ENCODE assay signal across 10 mouse cellular contexts in the genomic region with DNA sequence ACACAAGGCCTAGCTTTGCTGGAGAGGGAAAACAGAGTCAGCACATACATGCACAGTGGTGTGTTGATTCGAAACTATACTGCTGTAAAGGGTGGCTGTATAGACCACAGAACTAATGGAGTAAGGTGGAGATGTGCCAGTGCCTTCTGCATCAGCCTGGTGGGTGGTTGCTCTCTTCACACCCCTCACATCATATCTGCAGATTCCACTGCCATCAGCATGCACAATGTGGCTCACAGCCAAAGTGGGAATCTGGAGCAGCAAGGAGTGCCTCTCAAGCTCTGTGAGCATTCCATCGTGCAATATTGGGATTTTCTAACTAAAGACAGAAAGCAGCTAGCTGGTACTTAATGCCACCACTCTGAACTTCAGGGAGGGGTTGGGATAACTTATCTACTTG.
DNase-seq lines count a peak whose midpoint lies in the region; ATAC-seq and TF ChIP-seq lines count a peak whose summit lies in the region.
"Had no signal": no experiment of that assay in that cellular context is flagged by ENCODE, and none has a peak within 500 bp of the region (broad histone marks: within the 10 kb centered on the region; RNA-seq: fewer than 3 reads in every experiment).

No protein-coding gene starts in this region.

- H3K36me3 ChIP-seq in lung, embryonic 14.5 days (ENCODE audit: insufficient read depth): no peaks in the 10 kb centered on the region

- H3K4me1 ChIP-seq in lung, embryonic 14.5 days (ENCODE audit: insufficient read depth): no peaks in the 10 kb centered on the region

- no peak overlapping the region for H3K4me2 ChIP-seq in lung, embryonic 14.5 days

- no peak overlapping the region for H3K9ac ChIP-seq in lung, embryonic 14.5 days

- peak; percentile 6 for DNase-seq in lung, embryonic 14.5 days
- no peak for DNase-seq in lung, postnatal 14 days
- peak; percentile 24 to 40 for DNase-seq in frontal cortex, postnatal 10 days (ENCODE audit: low spot score in 2 of 2)
- peak; percentile 33 to 45 for DNase-seq in layer of hippocampus, postnatal 36 days
- DNase-seq in right cerebral cortex, postnatal 4 days: peak; percentile 30
- no peak for DNase-seq in urinary bladder, adult 2 months (ENCODE audit: low spot score)
- no peak for DNase-seq in lung, postnatal 4 days
- DNase-seq: kidney, adult 9 months; liver; thymus, adult 2 months had no signal

- no peak overlapping the region for H3K27ac ChIP-seq in lung, embryonic 14.5 days (ENCODE audit: low read depth)

- TF ChIP-seq CTCF in lung, embryonic 14.5 days (IDR thresholded peaks at IDR 0.05; ENCODE audit: low read depth): no peak

- ATAC-seq in lung, embryonic 14.5 days (ENCODE audit: insufficient read depth): no peak

- no peaks in the 10 kb centered on the region for H3K27me3 ChIP-seq in lung, embryonic 14.5 days (ENCODE audit: insufficient read depth, low read length)

- H3K9me3 ChIP-seq in lung, embryonic 14.5 days (ENCODE audit: low read depth, low read length): no peaks in the 10 kb centered on the region

- no peak overlapping the region for H3K4me3 ChIP-seq in lung, embryonic 14.5 days (ENCODE audit: low read depth, low read length)

- 57% methylated on average over 2 of the region's 2 CpGs for WGBS in lung, embryonic 14.5 days

Comparison
In these comparisons a context has a peak if more than half of its experiments do, and no peak if none do; other contexts are left out.
1. DNase-seq: peak in lung, embryonic 14.5 days (single experiment), frontal cortex, postnatal 10 days (2 of 2), layer of hippocampus, postnatal 36 days (2 of 2) and right cerebral cortex, postnatal 4 days (single experiment); none in lung, postnatal 14 days (single experiment), urinary bladder, adult 2 months (single experiment) and lung, postnatal 4 days (0 of 2).